In genomic region chr1:81747025-81747424, GRCm38 (mm10) we compare ENCODE assay signal across 22 mouse cellular contexts.
DNase-seq lines count a peak whose midpoint lies in the region; ATAC-seq lines count a peak whose summit lies in the region.
"Had no signal": no experiment of that assay in that cellular context is flagged by ENCODE, and none has a peak within 500 bp of the region (broad histone marks: within the 10 kb centered on the region; RNA-seq: fewer than 3 reads in every experiment).

No protein-coding gene starts in this region.

- 0 out of 2 replicates have a peak overlapping the region, but pooled peaks have one; percentile 32 for H3K27ac ChIP-seq in forebrain, embryonic 10.5 days
- H3K27ac ChIP-seq in forebrain, embryonic 16.5 days (ENCODE audit: low read length), result no peak overlapping the region
- H3K27ac ChIP-seq in lung, embryonic 15.5 days, result 0 out of 2 replicates have a peak overlapping the region, but pooled peaks have one; percentile 41
- H3K27ac ChIP-seq in limb, embryonic 10.5 days, result peak overlapping the region; percentile 67; the same call in 1 of the 2 replicates
- H3K27ac ChIP-seq: forebrain, embryonic 12.5 days; heart, adult 2 months; heart, embryonic 10.5 days; heart, embryonic 13.5 days; hindbrain, embryonic 12.5 days; hindbrain, embryonic 15.5 days had no signal

- ATAC-seq in forebrain, embryonic 16.5 days, result no peak
- ATAC-seq in lung, embryonic 15.5 days (ENCODE audit: borderline replicate concordance, extremely low read depth, low FRiP score, low TSS enrichment), result no peak
- ATAC-seq: activated CD4-positive, CD25-positive, alpha-beta regulatory T cell, adult 4 months had no signal

- no peak overlapping the region for H3K4me3 ChIP-seq in forebrain, embryonic 10.5 days
- H3K4me3 ChIP-seq in forebrain, embryonic 16.5 days (replicated peaks; ENCODE audit: low read length), result no peak overlapping the region
- H3K4me3 ChIP-seq in lung, embryonic 15.5 days, result no peak overlapping the region
- H3K4me3 ChIP-seq in limb, embryonic 10.5 days, result no peak overlapping the region
- H3K4me3 ChIP-seq: forebrain, embryonic 12.5 days; heart, adult 2 months; heart, embryonic 10.5 days; heart, embryonic 13.5 days; hindbrain, embryonic 12.5 days; hindbrain, embryonic 15.5 days had no signal

- no peaks in the 10 kb centered on the region for H3K27me3 ChIP-seq in forebrain, embryonic 10.5 days (ENCODE audit: poor library complexity, severe bottlenecking)
- no peaks in the 10 kb centered on the region for H3K27me3 ChIP-seq in forebrain, embryonic 16.5 days (replicated peaks; ENCODE audit: control insufficient read depth, insufficient read depth, low read length)
- no peaks in the 10 kb centered on the region for H3K27me3 ChIP-seq in lung, embryonic 15.5 days
- H3K27me3 ChIP-seq in limb, embryonic 10.5 days (ENCODE audit: low read depth, poor library complexity, severe bottlenecking), result no peaks in the 10 kb centered on the region
- H3K27me3 ChIP-seq: forebrain, embryonic 12.5 days; heart, embryonic 13.5 days; hindbrain, embryonic 12.5 days; hindbrain, embryonic 15.5 days had no signal

- H3K4me1 ChIP-seq in forebrain, embryonic 10.5 days, result peaks cover 20% of the 10 kb centered on the region
- H3K4me1 ChIP-seq in forebrain, embryonic 16.5 days (replicated peaks; ENCODE audit: control insufficient read depth, insufficient read depth, low read length), result peaks cover 9% of the 10 kb centered on the region
- peaks cover 24% of the 10 kb centered on the region for H3K4me1 ChIP-seq in lung, embryonic 15.5 days
- H3K4me1 ChIP-seq in limb, embryonic 10.5 days, result peaks cover 34% of the 10 kb centered on the region

- H3K4me2 ChIP-seq in forebrain, embryonic 16.5 days (ENCODE audit: low read length), result no peak overlapping the region
- H3K4me2 ChIP-seq in lung, embryonic 15.5 days, result no peak overlapping the region
- H3K4me2 ChIP-seq: forebrain, embryonic 12.5 days; heart, embryonic 13.5 days; hindbrain, embryonic 12.5 days; hindbrain, embryonic 15.5 days had no signal

- no peaks in the 10 kb centered on the region for H3K9me3 ChIP-seq in forebrain, embryonic 10.5 days
- H3K9me3 ChIP-seq in forebrain, embryonic 16.5 days (ENCODE audit: control insufficient read depth, low read length), result no peaks in the 10 kb centered on the region
- no peaks in the 10 kb centered on the region for H3K9me3 ChIP-seq in lung, embryonic 15.5 days
- H3K9me3 ChIP-seq in limb, embryonic 10.5 days (replicated peaks), result no peaks in the 10 kb centered on the region
- H3K9me3 ChIP-seq: forebrain, embryonic 12.5 days; heart, embryonic 10.5 days; heart, embryonic 13.5 days; hindbrain, embryonic 12.5 days; hindbrain, embryonic 15.5 days had no signal

- H3K36me3 ChIP-seq in forebrain, embryonic 10.5 days (replicated peaks), result no peaks in the 10 kb centered on the region
- H3K36me3 ChIP-seq in forebrain, embryonic 16.5 days (ENCODE audit: control insufficient read depth, insufficient read depth), result no peaks in the 10 kb centered on the region
- H3K36me3 ChIP-seq in lung, embryonic 15.5 days, result no peaks in the 10 kb centered on the region
- no peaks in the 10 kb centered on the region for H3K36me3 ChIP-seq in limb, embryonic 10.5 days
- H3K36me3 ChIP-seq: forebrain, embryonic 12.5 days; heart, embryonic 10.5 days; heart, embryonic 13.5 days; hindbrain, embryonic 12.5 days; hindbrain, embryonic 15.5 days had no signal

- 90% methylated on average over 3 of the region's 3 CpGs for WGBS in forebrain, embryonic 10.5 days
- 68% methylated on average over 3 of the region's 3 CpGs for WGBS in forebrain, embryonic 16.5 days
- WGBS in lung, embryonic 15.5 days, result 30% methylated on average over 3 of the region's 3 CpGs
- 94% methylated on average over 3 of the region's 3 CpGs for WGBS in limb, embryonic 10.5 days

- no peak overlapping the region for H3K9ac ChIP-seq in forebrain, embryonic 16.5 days (replicated peaks; ENCODE audit: low read depth, low read length)
- H3K9ac ChIP-seq in lung, embryonic 15.5 days, result no peak overlapping the region
- H3K9ac ChIP-seq: forebrain, embryonic 12.5 days; heart, embryonic 13.5 days; hindbrain, embryonic 12.5 days; hindbrain, embryonic 15.5 days had no signal

- no peak for DNase-seq in forebrain, embryonic 10.5 days (ENCODE audit: extremely low spot score, low spot score)
- DNase-seq in lung, postnatal 36 days, result no peak
- DNase-seq in limb, embryonic 10.5 days (ENCODE audit: low spot score), result no peak
- DNase-seq in ovary, postnatal 36 days (ENCODE audit: low spot score), result no peak
- DNase-seq: adrenal gland, adult 8-10 months; adrenal gland, postnatal 25 days; cerebellum, adult 18-20 months; cerebellum, adult 9-10 months; cerebellum, postnatal 14 days; gastrocnemius, postnatal 10 days; gastrocnemius, postnatal 36 days; heart, adult 2 months; heart, postnatal 14 days; heart, postnatal 4 days had no signal
